Mouse (Mus musculus): ENCODE results near the gene Dnajc5g.

DNA sequence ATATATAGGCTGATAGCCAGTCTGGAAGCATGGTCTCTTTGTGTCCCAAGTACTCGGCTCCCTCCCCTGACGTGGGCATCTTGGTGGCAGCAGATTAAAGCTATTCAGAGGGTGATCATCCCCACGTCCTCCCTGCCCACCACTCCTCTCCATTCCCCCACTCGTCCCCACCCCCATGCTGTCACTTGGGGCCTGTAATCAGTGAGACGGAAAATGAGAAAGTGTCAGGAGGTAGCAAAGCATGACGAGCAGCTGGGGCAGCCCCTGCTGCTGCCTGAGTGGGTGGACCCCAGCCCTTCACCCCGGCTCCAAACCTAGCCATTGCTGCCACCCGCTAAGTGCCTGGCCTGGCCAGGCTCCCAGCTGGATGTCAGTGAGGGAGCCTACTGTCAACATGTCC, 22.1 kb upstream of the Dnajc5g start:
- TF ChIP-seq POLR2A (IDR thresholded peaks at IDR 0.05; ENCODE audit: control insufficient read depth, extremely low read depth, insufficient read depth, low read length, poor library complexity) (no peak), CTCF (IDR thresholded peaks at IDR 0.05; ENCODE audit: borderline replicate concordance, control insufficient read depth, extremely low read depth, insufficient read depth, low read length, poor library complexity) (no peak)

All from thymus, adult 2 months (tissue).